Mouse (Mus musculus) kidney, adult 2 months (tissue): Measurements from ENCODE around the gene Shank3. TPM values are rescaled to one million over a fixed set of nuclear protein-coding genes. Genes with fewer than 3 reads are reported as not detected.
A peak's percentile ranks its signal among the peaks of the same experiment; 100 is the strongest.

Experiments
- DNase-seq: peaks from one replicate; pipeline ENCODE4 v3.0.0; 2021
- H3K27ac ChIP-seq: fragments of 200-500 bp; 2 replicates; pipeline ENCODE4 v1.5.1; 2012; ENCODE audit warnings: low read depth, low read length, control low read depth, inconsistent platforms; ENCODE audit not compliant: insufficient read depth
- H3K27me3 ChIP-seq: fragments of 200-500 bp; replicated peaks from 2 replicates; pipeline ENCODE4 v1.6.1; 2012; ENCODE audit warnings: mild to moderate bottlenecking, moderate library complexity, low read length, inconsistent platforms; ENCODE audit not compliant: control insufficient read depth, insufficient read depth
- H3K36me3 ChIP-seq: fragments of 200-500 bp; 2 replicates; pipeline ENCODE4 v1.6.1; 2012; ENCODE audit warnings: mild to moderate bottlenecking, moderate library complexity, low read length, inconsistent platforms; ENCODE audit not compliant: control insufficient read depth, insufficient read depth
- H3K4me1 ChIP-seq: fragments of 200-500 bp; 2 replicates; pipeline ENCODE4 v1.6.1; 2011; ENCODE audit warnings: low read length; ENCODE audit not compliant: control insufficient read depth, insufficient read depth
- H3K4me3 ChIP-seq: fragments of 200-500 bp; 2 replicates; pipeline ENCODE4 v1.5.1; 2011; ENCODE audit warnings: mild to moderate bottlenecking, low read depth, low read length, control low read depth; ENCODE audit not compliant: insufficient read depth
- CTCF ChIP-seq: fragments of 200-500 bp; conservative IDR thresholded peaks from 2 replicates; pipeline ENCODE4 v1.5.1; 2011; ENCODE audit warnings: low read depth, mild to moderate bottlenecking, control low read depth, low read length, moderate library complexity, mixed read lengths; ENCODE audit not compliant: insufficient read depth, insufficient read length
- POLR2A ChIP-seq: fragments of 200-500 bp; IDR thresholded peaks from one replicate; pipeline ENCODE4 v1.6.1; 2011; ENCODE audit warnings: low read depth, low read length, control low read depth
- WGBS: fragments of 180-500 bp; shearing (Covaris S2); methylation state at CpG from one replicate; pipeline ENCODE4 v1.1.7; 2018; 5-methylcytosine and 5-hydroxymethylcytosine counted together
- polyA plus RNA-seq: library from polyadenylated mRNA; depleted of rRNA; stranded (reverse); fragments of >200 nt; gene quantifications from 2 replicates; pipeline ENCODE4 v1.2.3, GENCODE M21; 2012

The Shank3 gene
- polyA plus RNA-seq, 1 experiment, result 18.0 TPM

DNA sequence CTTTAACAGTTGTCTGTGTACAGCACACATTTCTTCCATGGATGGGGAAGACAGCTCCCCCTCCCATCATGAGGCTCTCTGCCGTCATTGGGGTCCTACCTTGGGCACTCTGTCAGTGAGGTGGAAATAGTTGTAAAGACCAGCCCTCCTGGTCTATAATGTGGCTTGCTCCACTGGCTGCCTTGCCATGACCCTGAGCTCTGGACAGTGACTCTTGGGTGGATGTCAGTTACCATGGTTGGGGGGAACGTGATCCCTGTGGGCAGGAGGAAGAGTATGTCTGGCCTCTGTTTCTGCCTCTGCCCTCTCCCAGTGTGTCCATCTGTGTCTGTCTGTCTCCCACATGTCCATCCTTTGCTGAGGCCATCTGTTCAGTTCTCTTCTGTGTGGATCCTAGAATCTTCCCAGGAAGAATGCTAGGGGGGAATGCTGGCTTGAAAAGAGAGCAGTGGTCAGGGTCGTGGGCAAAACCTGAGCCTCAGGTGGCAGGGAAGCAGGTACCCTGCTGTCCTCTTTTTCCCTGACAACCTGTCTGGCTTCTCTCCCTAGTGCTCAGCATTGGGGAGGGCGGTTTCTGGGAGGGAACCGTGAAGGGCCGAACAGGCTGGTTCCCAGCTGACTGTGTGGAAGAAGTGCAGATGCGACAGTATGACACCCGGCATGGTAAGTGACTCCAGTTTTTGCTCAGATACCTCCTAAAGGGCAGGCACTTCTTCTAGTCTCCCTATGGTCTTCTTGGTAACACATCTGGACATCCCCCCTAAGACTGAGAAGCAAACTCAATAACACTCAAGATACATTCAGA lies 25.4 kb downstream of the Shank3 start:
- no peaks in the 10 kb centered on the region for H3K36me3 ChIP-seq
- no peaks in the 10 kb centered on the region for H3K4me1 ChIP-seq
- H3K27ac ChIP-seq, result no peak overlapping the region
- TF ChIP-seq CTCF (no peak), POLR2A (no peak)
- WGBS, result 64% methylated on average over 8 of the region's 8 CpGs
- no peak overlapping the region for H3K4me3 ChIP-seq
- no peak for DNase-seq
- H3K27me3 ChIP-seq, result no peaks in the 10 kb centered on the region

DNA sequence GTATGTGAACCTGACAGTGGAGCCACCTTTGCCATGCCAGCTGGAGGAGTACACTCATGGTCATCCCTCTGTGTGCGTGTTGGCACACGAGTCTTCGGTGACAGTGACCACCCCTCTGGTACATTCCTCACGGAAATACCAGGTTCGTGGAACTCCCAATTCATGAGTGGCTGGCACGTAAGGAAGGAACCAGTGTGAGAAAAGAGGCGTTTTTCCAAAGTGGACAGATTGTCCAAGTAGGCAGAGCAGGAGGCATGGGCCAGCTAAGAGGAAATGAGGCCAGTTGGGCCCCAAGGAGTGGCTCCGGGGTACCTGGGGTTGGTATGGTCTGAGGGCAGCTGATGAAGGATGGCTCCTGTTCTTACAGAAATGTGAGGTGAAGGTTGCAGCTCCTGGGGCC lies 26.0 kb downstream of the Shank3 start:
- no peak for DNase-seq
- 81% methylated on average over 8 of the region's 8 CpGs for WGBS
- H3K4me3 ChIP-seq, result no peak overlapping the region
- no peaks in the 10 kb centered on the region for H3K4me1 ChIP-seq
- no peaks in the 10 kb centered on the region for H3K36me3 ChIP-seq
- H3K27me3 ChIP-seq, result no peaks in the 10 kb centered on the region
- TF ChIP-seq POLR2A (no peak), CTCF (no peak)
- no peak overlapping the region for H3K27ac ChIP-seq

DNA sequence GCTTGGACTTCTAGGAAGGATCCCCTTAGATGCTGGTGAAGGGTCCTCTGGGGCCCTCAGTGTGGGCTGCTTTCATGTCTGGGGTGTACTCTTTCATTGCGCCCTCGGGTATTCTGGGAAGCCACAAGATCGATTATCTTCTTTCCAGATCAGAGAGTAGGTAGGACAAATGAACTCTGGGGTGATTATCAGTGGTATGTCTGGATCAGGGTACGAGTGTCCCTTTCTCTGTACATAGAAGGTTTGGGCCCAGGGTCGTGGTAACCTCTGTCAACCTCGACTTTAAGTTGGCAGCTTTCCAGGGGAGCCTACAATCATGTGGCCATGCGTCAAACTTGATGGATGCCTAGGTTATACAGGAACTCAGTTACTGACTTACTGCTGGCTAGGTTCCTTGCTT lies 26.5 kb downstream of the Shank3 start:
- Histone ChIP-seq H3K4me1 (no peaks in the 10 kb centered on the region), H3K4me3 (no peak overlapping the region), H3K27ac (no peak overlapping the region), H3K36me3 (no peaks in the 10 kb centered on the region), H3K27me3 (no peaks in the 10 kb centered on the region)
- TF ChIP-seq POLR2A, result no peak
- TF ChIP-seq CTCF, result no peak
- WGBS, result 60% methylated on average over 7 of the region's 7 CpGs
- DNase-seq, result peak; percentile 29

DNA sequence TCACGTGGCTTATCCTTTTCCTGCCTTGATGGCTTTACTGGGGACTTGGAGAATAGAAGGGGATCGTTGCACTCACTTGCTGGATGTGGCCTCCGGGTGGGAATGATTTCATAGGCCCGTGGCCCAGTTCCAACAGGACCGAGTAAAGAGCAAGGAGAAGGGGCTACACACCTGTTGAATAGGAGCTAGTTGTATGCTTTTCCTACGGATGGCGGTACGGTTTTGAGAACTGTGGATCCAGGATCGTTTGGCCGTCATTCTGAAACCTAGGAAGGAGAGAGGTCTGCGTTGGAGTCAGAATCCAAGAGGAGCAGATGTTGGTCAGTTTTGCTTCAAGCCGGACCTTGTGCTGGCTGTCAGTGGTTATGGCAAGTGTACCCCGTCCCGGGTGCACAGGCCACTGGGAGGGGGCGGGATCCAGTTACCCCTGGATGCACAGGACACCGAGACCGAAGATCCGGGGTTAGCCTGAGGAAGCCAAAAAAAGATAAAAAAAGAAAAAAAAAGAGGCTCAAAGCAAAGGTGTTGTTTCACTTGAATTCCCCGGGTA lies 27.4 kb downstream of the Shank3 start:
- 79% methylated on average over 19 of the region's 19 CpGs for WGBS
- Histone ChIP-seq H3K36me3 (no peaks in the 10 kb centered on the region), H3K4me1 (no peaks in the 10 kb centered on the region), H3K4me3 (no peak overlapping the region), H3K27me3 (no peaks in the 10 kb centered on the region), H3K27ac (no peak overlapping the region)
- no peak for DNase-seq
- no peak for TF ChIP-seq POLR2A
- TF ChIP-seq CTCF, result no peak

DNA sequence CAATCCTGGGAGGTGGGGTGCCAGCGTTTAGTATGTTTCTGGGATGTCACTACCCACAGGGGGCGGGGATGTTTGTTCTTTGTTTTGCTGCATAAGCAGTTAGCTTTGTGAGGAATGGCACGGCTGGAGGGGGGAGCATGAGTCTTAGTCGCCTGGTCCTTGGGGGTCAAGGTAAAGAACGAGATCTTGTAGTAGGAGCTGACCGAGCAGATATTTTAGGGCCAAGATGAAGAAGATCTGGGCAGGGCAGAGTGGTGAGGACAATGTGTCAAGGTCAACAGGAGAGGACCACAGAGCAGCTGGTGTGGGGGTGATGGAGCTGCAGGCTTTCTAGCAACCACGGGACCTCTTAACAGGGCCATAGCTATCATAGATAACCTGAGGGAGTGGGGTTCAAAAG lies 28.0 kb downstream of the Shank3 start:
- no peaks in the 10 kb centered on the region for H3K4me1 ChIP-seq
- H3K27ac ChIP-seq, result no peak overlapping the region
- DNase-seq, result no peak
- 77% methylated on average over 7 of the region's 7 CpGs for WGBS
- no peak for TF ChIP-seq CTCF
- TF ChIP-seq POLR2A, result no peak
- H3K4me3 ChIP-seq, result no peak overlapping the region
- no peaks in the 10 kb centered on the region for H3K36me3 ChIP-seq
- no peaks in the 10 kb centered on the region for H3K27me3 ChIP-seq

DNA sequence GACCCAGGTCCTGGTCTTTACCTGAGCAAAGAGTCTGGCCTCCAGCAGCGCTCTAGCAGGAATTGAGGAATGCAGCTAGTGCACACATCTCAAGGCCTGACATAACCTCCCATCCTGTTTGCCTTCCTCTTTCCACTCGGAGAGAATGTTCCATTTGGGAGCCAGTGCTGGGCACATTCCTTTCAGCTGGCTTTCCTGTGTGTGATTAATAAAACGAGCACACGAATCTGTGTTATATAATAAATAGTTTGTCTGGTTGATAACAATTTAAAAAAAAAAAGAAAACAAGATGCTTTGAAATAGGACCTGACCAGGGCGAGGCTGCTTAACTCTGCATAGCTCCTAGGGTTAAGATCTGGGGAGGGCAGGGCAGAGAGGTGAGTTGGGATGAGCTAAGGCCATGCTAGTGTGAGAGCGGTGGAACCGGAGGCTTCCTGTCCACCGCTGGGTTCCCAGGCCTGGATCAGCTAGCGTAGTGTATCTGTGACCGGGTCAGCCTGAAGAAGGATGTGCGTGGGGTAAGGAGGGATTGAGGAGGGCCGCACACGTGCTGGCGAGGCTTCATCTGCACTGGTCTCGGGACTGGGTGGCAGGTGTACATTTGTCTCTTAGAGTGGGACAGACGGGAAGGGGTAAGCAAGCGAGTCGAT lies 28.9 kb downstream of the Shank3 start:
- Histone ChIP-seq H3K4me1 (no peaks in the 10 kb centered on the region), H3K27ac (no peak overlapping the region), H3K36me3 (no peaks in the 10 kb centered on the region), H3K4me3 (no peak overlapping the region), H3K27me3 (no peaks in the 10 kb centered on the region)
- TF ChIP-seq POLR2A (no peak), CTCF (no peak)
- DNase-seq, result peak; percentile 27
- 69% methylated on average over 18 of the region's 18 CpGs for WGBS

DNA sequence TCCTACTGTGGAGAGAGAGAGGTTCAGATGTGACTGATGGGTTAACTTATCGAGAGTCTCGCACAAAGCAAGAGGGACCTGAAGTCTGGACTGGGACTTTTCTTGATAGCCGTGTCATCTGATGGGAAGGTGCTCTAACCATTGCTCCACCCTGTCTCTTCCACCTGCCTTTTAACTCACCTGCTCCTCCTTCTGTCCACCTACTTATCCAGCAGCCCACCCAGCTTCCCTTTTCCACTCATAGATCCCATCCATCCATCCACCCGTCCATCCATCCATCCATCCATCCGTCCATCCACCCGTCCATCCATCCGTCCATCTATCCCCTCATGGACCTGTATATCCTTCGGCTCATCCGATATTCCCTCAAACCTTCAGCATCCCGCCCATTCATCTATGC lies 29.5 kb downstream of the Shank3 start:
- Histone ChIP-seq H3K4me3 (no peak overlapping the region), H3K27ac (no peak overlapping the region), H3K36me3 (no peaks in the 10 kb centered on the region), H3K27me3 (no peaks in the 10 kb centered on the region), H3K4me1 (no peaks in the 10 kb centered on the region)
- TF ChIP-seq CTCF (no peak), POLR2A (no peak)
- WGBS, result 91% methylated on average over 10 of the region's 10 CpGs
- no peak for DNase-seq
